Mouse (Mus musculus): ENCODE results near the gene Krtap17-1.

- TF ChIP-seq EP300 (IDR thresholded peaks at IDR 0.05; ENCODE audit: low read depth in 1 of 2, low read length in 2 of 2) (no peak), GATA1 (IDR thresholded peaks at IDR 0.05; ENCODE audit: low read depth, low read length) (no peak), MAX (IDR thresholded peaks at IDR 0.05; ENCODE audit: low read length) (no peak), POLR2A (IDR thresholded peaks at IDR 0.05; ENCODE audit: control insufficient read depth in 1 of 2, insufficient read depth in 1 of 2, low read depth in 1 of 2, low read length in 2 of 2, poor library complexity in 1 of 2) (no peak), SMC3 (IDR thresholded peaks at IDR 0.05; ENCODE audit: low read depth, low read length) (no peak), CHD2 (IDR thresholded peaks at IDR 0.05; ENCODE audit: low read length) (no peak), JUND (IDR thresholded peaks at IDR 0.05; ENCODE audit: low read depth, low read length) (no peak), RCOR1 (IDR thresholded peaks at IDR 0.05; ENCODE audit: low read depth, low read length) (no peak), SIN3A (IDR thresholded peaks at IDR 0.05; ENCODE audit: low read length) (no peak), CTCF (IDR thresholded peaks at IDR 0.05 in 2 of 3, conservative IDR thresholded peaks at IDR 0.05 in 1 of 3; ENCODE audit: control insufficient read depth in 1 of 3, insufficient read depth in 1 of 3, low read depth in 2 of 3, low read length in 3 of 3, poor library complexity in 1 of 3, severe bottlenecking in 1 of 3) (no peak), NRF1 (IDR thresholded peaks at IDR 0.05; ENCODE audit: insufficient read depth, low read depth, low read length, poor library complexity, severe bottlenecking) (no peak), E2F4 (IDR thresholded peaks at IDR 0.05; ENCODE audit: borderline replicate concordance, low read depth, low read length) (no peak), RAD21 (IDR thresholded peaks at IDR 0.05; ENCODE audit: low read depth, low read length) (no peak)
These were observed 3.2 kb downstream of the Krtap17-1 start for GRCm38 (mm10) chr11:99990571-99990970.
